ENCODE assay signal across 27 mouse cellular contexts in the genomic region with DNA sequence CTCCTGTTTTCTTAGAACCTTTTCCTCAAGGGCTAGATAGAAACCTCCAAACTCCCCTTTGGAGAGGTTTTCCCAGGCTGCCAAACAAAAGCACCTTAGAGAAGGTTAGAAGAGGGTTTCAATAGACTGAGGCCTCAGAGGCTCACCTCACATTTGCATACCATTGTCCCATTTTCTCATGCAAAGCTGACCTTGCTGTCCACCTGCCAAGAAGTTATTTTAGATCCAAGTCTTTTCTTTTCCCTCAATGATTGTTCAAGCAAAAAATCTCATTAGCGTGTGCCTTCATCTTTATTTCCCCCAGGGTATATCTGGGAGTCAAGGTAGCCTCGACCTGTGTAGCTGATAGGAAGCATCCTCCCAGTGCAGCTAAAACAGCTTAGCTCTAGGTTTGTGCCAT. TPM values are rescaled to one million over a fixed set of nuclear protein-coding genes. Genes with fewer than 3 reads are reported as not detected.
DNase-seq lines count a peak whose midpoint lies in the region; ATAC-seq and TF ChIP-seq lines count a peak whose summit lies in the region.
"Had no signal": no experiment of that assay in that cellular context is flagged by ENCODE, and none has a peak within 500 bp of the region (broad histone marks: within the 10 kb centered on the region; RNA-seq: fewer than 3 reads in every experiment).

No protein-coding gene starts in this region.

- WGBS in heart, embryonic 15.5 days = 61% methylated on average over 2 of the region's 2 CpGs
- WGBS in liver, postnatal 0 days (ENCODE audit: insufficient replicate concordance) = 61% methylated on average over 2 of the region's 2 CpGs

- no peaks in the 10 kb centered on the region for H3K27me3 ChIP-seq in heart, embryonic 15.5 days
- peaks cover 16% of the 10 kb centered on the region for H3K27me3 ChIP-seq in E14TG2a.4 (ENCODE audit: insufficient read depth, low read length)
- no peaks in the 10 kb centered on the region for H3K27me3 ChIP-seq in liver, postnatal 0 days (ENCODE audit: insufficient read depth, low read length)
- H3K27me3 ChIP-seq: embryonic facial prominence, embryonic 12.5 days; hindbrain, embryonic 13.5 days; limb, embryonic 12.5 days; liver, embryonic 12.5 days; midbrain, embryonic 13.5 days had no signal

- TF ChIP-seq EP300 in liver, postnatal 0 days (IDR thresholded peaks at IDR 0.05; ENCODE audit: low read depth) = no peak

- H3K4me3 ChIP-seq in heart, embryonic 15.5 days = no peak overlapping the region
- H3K4me3 ChIP-seq in E14TG2a.4 (replicated peaks; ENCODE audit: low read length) = peak overlapping the region; percentile 7
- no peak overlapping the region for H3K4me3 ChIP-seq in liver, postnatal 0 days (ENCODE audit: low read depth, low read length)
- H3K4me3 ChIP-seq: embryonic facial prominence, embryonic 12.5 days; erythroblast, embryonic 14.5 days; hindbrain, embryonic 13.5 days; limb, embryonic 12.5 days; liver, embryonic 12.5 days; midbrain, embryonic 13.5 days had no signal

- H3K9me3 ChIP-seq in heart, embryonic 15.5 days (replicated peaks) = no peaks in the 10 kb centered on the region
- peaks cover 10% of the 10 kb centered on the region for H3K9me3 ChIP-seq in E14TG2a.4 (ENCODE audit: low read length)
- H3K9me3 ChIP-seq in liver, postnatal 0 days (ENCODE audit: low read length) = no peaks in the 10 kb centered on the region
- H3K9me3 ChIP-seq: embryonic facial prominence, embryonic 12.5 days; hindbrain, embryonic 13.5 days; limb, embryonic 12.5 days; liver, embryonic 12.5 days; midbrain, embryonic 13.5 days had no signal

- H3K27ac ChIP-seq in heart, embryonic 15.5 days = 0 out of 2 replicates have a peak overlapping the region, but pooled peaks have one; percentile 17
- H3K27ac ChIP-seq in liver, postnatal 0 days (ENCODE audit: low read depth) = no peak overlapping the region
- H3K27ac ChIP-seq: embryonic facial prominence, embryonic 12.5 days; hindbrain, embryonic 13.5 days; limb, embryonic 12.5 days; liver, embryonic 12.5 days; macrophage; midbrain, embryonic 13.5 days had no signal

- TF ChIP-seq CTCF in E14TG2a.4 (conservative IDR thresholded peaks at IDR 0.05; ENCODE audit: low read length) = no peak
- TF ChIP-seq CTCF in liver, postnatal 0 days (IDR thresholded peaks at IDR 0.05; ENCODE audit: low read depth) = no peak

- H3K9ac ChIP-seq in heart, embryonic 15.5 days = no peak overlapping the region
- no peak overlapping the region for H3K9ac ChIP-seq in liver, postnatal 0 days (replicated peaks)
- H3K9ac ChIP-seq: embryonic facial prominence, embryonic 12.5 days; forebrain, postnatal 0 days; hindbrain, embryonic 13.5 days; limb, embryonic 12.5 days; liver, embryonic 12.5 days; midbrain, embryonic 13.5 days had no signal

- ATAC-seq in heart, embryonic 15.5 days (replicated peaks; ENCODE audit: insufficient number of reproducible peaks, insufficient read depth, low FRiP score, low read depth) = no peak
- ATAC-seq in liver, postnatal 0 days = no peak
- ATAC-seq: forebrain, postnatal 0 days; intestine, postnatal 0 days; liver, embryonic 12.5 days; lung, postnatal 0 days; midbrain, embryonic 13.5 days had no signal

- no peak overlapping the region for H3K4me2 ChIP-seq in heart, embryonic 15.5 days
- H3K4me2 ChIP-seq in liver, postnatal 0 days (ENCODE audit: low read depth, low read length) = no peak overlapping the region
- H3K4me2 ChIP-seq: embryonic facial prominence, embryonic 12.5 days; hindbrain, embryonic 13.5 days; limb, embryonic 12.5 days; liver, embryonic 12.5 days; midbrain, embryonic 13.5 days had no signal

- no peak for DNase-seq in heart, adult 9 months (ENCODE audit: low spot score in 2 of 2)
- peak; percentile 82 for DNase-seq in R1 (ENCODE audit: low read depth, low spot score)
- DNase-seq in yolk sac, embryonic 10.5 days (ENCODE audit: low spot score) = no peak
- DNase-seq in adrenal gland, adult 2 months = no peak
- no peak for DNase-seq in liver, postnatal 0 days
- DNase-seq: adrenal gland, postnatal 10 days; B cell, adult 2 months; cerebellum, adult 18-20 months; cerebellum, postnatal 25 days; forebrain, postnatal 0 days; kidney, adult 9 months; kidney, postnatal 10 days; lung, adult 18-20 months; thymus, adult 2 months; thymus, postnatal 36 days had no signal

- no peaks in the 10 kb centered on the region for H3K36me3 ChIP-seq in heart, embryonic 15.5 days
- no peaks in the 10 kb centered on the region for H3K36me3 ChIP-seq in E14TG2a.4 (ENCODE audit: insufficient read depth, low read length)
- H3K36me3 ChIP-seq in liver, postnatal 0 days (replicated peaks; ENCODE audit: insufficient read depth, low read length) = peaks cover 10% of the 10 kb centered on the region
- H3K36me3 ChIP-seq: embryonic facial prominence, embryonic 12.5 days; midbrain, embryonic 13.5 days had no signal

- H3K4me1 ChIP-seq in heart, embryonic 15.5 days (replicated peaks) = peaks cover 10% of the 10 kb centered on the region
- H3K4me1 ChIP-seq in E14TG2a.4 (replicated peaks; ENCODE audit: low read depth, low read length) = peaks cover 62% of the 10 kb centered on the region
- no peaks in the 10 kb centered on the region for H3K4me1 ChIP-seq in liver, postnatal 0 days (ENCODE audit: insufficient read depth)
- H3K4me1 ChIP-seq: embryonic facial prominence, embryonic 12.5 days; hindbrain, embryonic 13.5 days; limb, embryonic 12.5 days; liver, embryonic 12.5 days; midbrain, embryonic 13.5 days had no signal

RNA-seq across cellular contexts. Expression of a gene that starts 23.8 kb away (rescaled TPM):
- polyA plus RNA-seq in heart, embryonic 15.5 days (2015; fragmentation: Nextera tagmentation; extraction: Ambion mirVana) = 5.5 and 7.8 TPM in 2 replicates
- total RNA-seq in adrenal gland, adult 2 months (2021) = under 1 TPM in 1 of 2 experiments, not detected in 1; 0.17 TPM
- polyA plus RNA-seq in adrenal gland, adult 2 months (2012; rRNA removed) = 0.11 and 0.12 TPM in 2 replicates
- 0.89 and 0.97 TPM in 2 replicates for polyA plus RNA-seq in liver, postnatal 0 days (2015; fragmentation: Nextera tagmentation; extraction: Ambion mirVana)
- total RNA-seq: monocyte, adult 5-6 weeks had no signal
- polyA plus RNA-seq: erythroblast, embryonic 14.5 days; macrophage had no signal

RNA-seq across cellular contexts. Expression of a gene that starts 39.7 kb away (rescaled TPM):
- 10.3 and 11.9 TPM in 2 replicates for polyA plus RNA-seq in heart, embryonic 15.5 days (2015; fragmentation: Nextera tagmentation; extraction: Ambion mirVana)
- total RNA-seq in adrenal gland, adult 2 months (2021) = 10 to 100 TPM; 78.7 to 91.9 TPM
- 33.0 and 40.1 TPM in 2 replicates for polyA plus RNA-seq in adrenal gland, adult 2 months (2012; rRNA removed)
- 103 and 105 TPM in 2 replicates for polyA plus RNA-seq in liver, postnatal 0 days (2015; fragmentation: Nextera tagmentation; extraction: Ambion mirVana)
- polyA plus RNA-seq: erythroblast, embryonic 14.5 days had no signal

RNA-seq across cellular contexts. Expression of a gene that starts 40.0 kb away (rescaled TPM):
- 31.3 and 36.6 TPM in 2 replicates for polyA plus RNA-seq in heart, embryonic 15.5 days (2015; fragmentation: Nextera tagmentation; extraction: Ambion mirVana)
- 10 to 100 TPM; 40.6 to 46.4 TPM for total RNA-seq in adrenal gland, adult 2 months (2021)
- polyA plus RNA-seq in adrenal gland, adult 2 months (2012; rRNA removed) = 15.0 and 18.0 TPM in 2 replicates
- polyA plus RNA-seq in liver, postnatal 0 days (2015; fragmentation: Nextera tagmentation; extraction: Ambion mirVana) = 15.1 and 15.4 TPM in 2 replicates
